Mouse (Mus musculus) limb, embryonic 11.5 days (tissue): Measurements from ENCODE around the gene Ppfibp1. TPM values are rescaled to one million over a fixed set of nuclear protein-coding genes. Genes with fewer than 3 reads are reported as not detected.

Experiments used
- ATAC-seq: fragments of 200-750 bp; cut with Nextera tagmentation; 2 replicates; pipeline ENCODE4 v1.8.0; 2017; ENCODE audit warnings: low read depth; ENCODE audit not compliant: insufficient number of reproducible peaks, low FRiP score, low TSS enrichment
- DNase-seq: peaks from one replicate; pipeline ENCODE4 v3.0.0-alpha.2; 2015; ENCODE audit warnings: low spot score
- H3K27ac ChIP-seq: fragments of 300-500 bp; sonication (generic); replicated peaks from 2 replicates; pipeline ENCODE4 v1.5.1; 2014; ENCODE audit warnings: low read depth, mild to moderate bottlenecking, low read length
- H3K27me3 ChIP-seq: fragments of 300-500 bp; sonication (generic); 2 replicates; pipeline ENCODE4 v1.6.1; 2014; ENCODE audit warnings: mild to moderate bottlenecking, low read length, mixed read lengths; ENCODE audit not compliant: control insufficient read depth, insufficient read depth
- H3K36me3 ChIP-seq: fragments of 300-500 bp; sonication (generic); 2 replicates; pipeline ENCODE4 v1.6.1; 2014; ENCODE audit warnings: mild to moderate bottlenecking, low read length, moderate library complexity, mixed read lengths; ENCODE audit not compliant: control insufficient read depth, insufficient read depth
- H3K4me1 ChIP-seq: fragments of 300-500 bp; sonication (generic); 2 replicates; pipeline ENCODE4 v1.6.1; 2014; ENCODE audit warnings: low read length, mixed read lengths; ENCODE audit not compliant: control insufficient read depth, insufficient read depth
- H3K4me2 ChIP-seq: fragments of 300-500 bp; sonication (generic); 2 replicates; pipeline ENCODE4 v1.6.1; 2014; ENCODE audit warnings: low read depth, mild to moderate bottlenecking, moderate library complexity; ENCODE audit not compliant: severe bottlenecking
- H3K4me3 ChIP-seq: fragments of 300-500 bp; sonication (generic); 2 replicates; pipeline ENCODE4 v1.5.1; 2014; ENCODE audit warnings: low read depth, low read length
- H3K9ac ChIP-seq: fragments of 300-500 bp; sonication (generic); 2 replicates; pipeline ENCODE4 v1.6.1; 2014; ENCODE audit warnings: mild to moderate bottlenecking, low read length
- H3K9me3 ChIP-seq: fragments of 300-500 bp; sonication (generic); 2 replicates; pipeline ENCODE4 v1.6.1; 2016; ENCODE audit warnings: low read length; ENCODE audit not compliant: control insufficient read depth
- WGBS: fragments of 180-500 bp; shearing (Covaris S2); extraction: QIAGEN DNeasy Blood & Tissue Kit; methylation state at CpG from one replicate; pipeline ENCODE4 v1.1.7; 2014; 5-methylcytosine and 5-hydroxymethylcytosine counted together
- polyA plus RNA-seq: library from polyadenylated mRNA; unstranded; fragments of >200 nt; fragmentation: Nextera tagmentation; extraction: Ambion mirVana; gene quantifications from 2 replicates; pipeline ENCODE4 v1.2.1, GENCODE M21; 2014

The Ppfibp1 gene
- polyA plus RNA-seq, 1 experiment from 2014 or later: 44.4 TPM

- Histone ChIP-seq H3K4me1 (no peaks in the 10 kb centered on the region), H3K36me3 (peaks cover 4% of the 10 kb centered on the region; the same call in 1 of the 2 replicates), H3K27me3 (no peaks in the 10 kb centered on the region), H3K9ac (no peak overlapping the region), H3K27ac (no peak overlapping the region), H3K4me2 (no peak overlapping the region), H3K4me3 (no peak overlapping the region), H3K9me3 (no peaks in the 10 kb centered on the region)
- DNase-seq (no peak), ATAC-seq (no peak)
- 84% methylated on average over 2 of the region's 2 CpGs for WGBS
These were observed 15.3 kb downstream of the Ppfibp1 start for GRCm38 (mm10) chr6:146903632-146904031.

GRCm38 (mm10) chr6:146904707-146905106 is 16.4 kb downstream of the Ppfibp1 start:
- WGBS: 92% methylated on average over 3 of the region's 3 CpGs
- Histone ChIP-seq H3K4me3 (no peak overlapping the region), H3K4me2 (no peak overlapping the region), H3K9ac (no peak overlapping the region), H3K27me3 (no peaks in the 10 kb centered on the region), H3K27ac (no peak overlapping the region), H3K4me1 (no peaks in the 10 kb centered on the region), H3K36me3 (peaks cover 4% of the 10 kb centered on the region; the same call in 1 of the 2 replicates), H3K9me3 (no peaks in the 10 kb centered on the region)
- no peak for DNase-seq
- no peak for ATAC-seq

DNA sequence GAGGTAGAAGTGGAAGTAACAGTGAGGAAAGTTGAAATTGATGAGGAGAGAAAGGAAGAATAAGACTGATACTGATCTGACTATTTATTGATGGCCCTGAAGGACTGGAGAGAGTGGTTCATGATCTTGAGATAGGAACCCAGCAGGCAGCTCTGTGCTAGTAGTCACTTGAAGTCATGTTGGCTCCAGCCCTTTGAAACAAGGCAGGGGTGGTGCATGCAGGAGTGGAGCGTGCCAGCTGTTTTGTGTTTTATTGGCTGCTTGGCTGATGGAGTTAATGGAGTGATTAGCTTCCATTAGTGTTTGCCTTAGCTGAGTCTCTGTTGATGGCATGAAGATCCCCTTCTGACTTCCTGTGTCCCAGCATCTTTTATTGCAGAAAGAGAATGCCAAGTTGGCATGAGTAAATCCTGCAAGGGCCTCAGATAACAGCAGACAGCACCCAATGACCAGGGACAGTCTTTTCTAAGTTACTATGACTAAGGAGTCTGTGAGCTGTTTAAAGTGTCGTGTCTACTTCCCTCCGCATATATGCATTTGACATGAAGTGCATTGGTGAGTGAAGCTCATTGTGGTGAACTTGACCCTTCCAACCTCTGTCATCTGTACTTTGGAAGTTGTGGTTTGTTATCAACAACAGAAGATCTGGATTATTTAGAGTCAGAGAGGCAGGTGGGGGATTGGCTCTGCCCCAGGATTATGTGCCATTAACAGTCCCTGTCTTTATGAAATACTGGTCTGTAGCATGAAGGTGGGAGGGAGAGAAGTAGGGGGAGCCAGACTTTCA is 17.9 kb downstream of the Ppfibp1 start:
- DNase-seq: no peak
- Histone ChIP-seq H3K4me3 (no peak overlapping the region), H3K4me1 (no peaks in the 10 kb centered on the region), H3K36me3 (peaks cover 4% of the 10 kb centered on the region; the same call in 1 of the 2 replicates), H3K4me2 (no peak overlapping the region), H3K27me3 (no peaks in the 10 kb centered on the region), H3K27ac (no peak overlapping the region), H3K9me3 (no peaks in the 10 kb centered on the region), H3K9ac (peak overlapping the region; percentile 5; the same call in 1 of the 2 replicates)
- 76% methylated on average over 3 of the region's 3 CpGs for WGBS
- ATAC-seq: no peak

- H3K4me3 ChIP-seq: no peak overlapping the region
- H3K27ac ChIP-seq: no peak overlapping the region
- DNase-seq (no peak), ATAC-seq (no peak)
- H3K27me3 ChIP-seq: no peaks in the 10 kb centered on the region
- H3K9me3 ChIP-seq: no peaks in the 10 kb centered on the region
- 93% methylated on average over 5 of the region's 5 CpGs for WGBS
- no peak overlapping the region for H3K9ac ChIP-seq
- 0 out of 2 replicates have a peak, but pooled peaks cover 2% of the 10 kb centered on the region for H3K36me3 ChIP-seq
- H3K4me2 ChIP-seq: no peak overlapping the region
- peaks cover 3% of the 10 kb centered on the region; the same call in 1 of the 2 replicates for H3K4me1 ChIP-seq
These were observed 18.9 kb downstream of the Ppfibp1 start for GRCm38 (mm10) chr6:146907061-146907794.

DNA sequence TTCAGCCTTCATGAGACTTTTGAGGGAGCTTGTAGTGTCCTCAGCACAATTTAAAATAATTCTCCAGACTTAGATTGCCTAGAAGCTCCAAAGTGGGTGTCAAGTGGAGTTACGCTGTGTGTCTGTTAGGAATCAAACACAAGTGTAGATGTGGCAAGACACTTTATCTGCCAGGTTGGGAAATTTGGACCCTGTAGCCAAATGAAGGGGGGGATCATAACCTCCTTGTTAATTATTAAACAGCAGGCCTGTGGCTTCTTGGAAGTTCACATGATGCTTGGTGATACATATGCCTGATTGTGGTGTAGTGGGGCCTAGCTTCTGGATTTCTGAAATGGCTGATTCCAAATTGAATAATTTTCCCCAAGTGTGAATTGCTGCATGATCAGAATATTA is 19.5 kb downstream of the Ppfibp1 start:
- 98% methylated on average over 1 of the region's 1 CpGs for WGBS

DNA sequence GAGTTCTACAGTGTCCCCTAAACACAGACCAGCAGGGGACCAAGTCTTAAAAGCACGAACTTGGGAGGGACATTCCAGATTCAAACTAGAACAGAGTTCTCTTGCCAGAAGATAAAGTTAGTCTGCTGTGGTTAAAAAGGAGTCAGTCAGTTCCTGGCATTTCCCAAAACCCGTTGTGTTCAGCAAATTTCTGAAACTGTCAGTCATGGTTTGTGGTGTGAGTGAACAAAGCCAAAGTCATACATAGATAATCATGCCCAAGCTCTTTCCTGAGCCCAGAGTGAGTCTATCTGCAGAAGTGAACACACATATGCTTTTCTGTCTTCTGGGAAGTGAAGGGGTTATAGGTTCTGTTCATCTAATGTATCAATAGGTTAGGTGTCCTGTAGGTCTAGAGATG is 20.5 kb downstream of the Ppfibp1 start:
- peaks cover 12% of the 10 kb centered on the region for H3K4me1 ChIP-seq
- H3K27me3 ChIP-seq: no peaks in the 10 kb centered on the region
- H3K27ac ChIP-seq: no peak overlapping the region
- WGBS: 85% methylated on average over 2 of the region's 2 CpGs
- no peak overlapping the region for H3K4me2 ChIP-seq
- DNase-seq (no peak), ATAC-seq (no peak)
- H3K36me3 ChIP-seq: 0 out of 2 replicates have a peak, but pooled peaks cover 2% of the 10 kb centered on the region
- no peak overlapping the region for H3K9ac ChIP-seq
- H3K9me3 ChIP-seq: no peaks in the 10 kb centered on the region
- H3K4me3 ChIP-seq: no peak overlapping the region

More for the DNA sequence above, 19.5 kb downstream of the Ppfibp1 start:
- H3K27me3 ChIP-seq: no peaks in the 10 kb centered on the region
- 0 out of 2 replicates have a peak, but pooled peaks cover 2% of the 10 kb centered on the region for H3K36me3 ChIP-seq
- no peak overlapping the region for H3K4me3 ChIP-seq
- ATAC-seq (no peak), DNase-seq (no peak)
- H3K4me1 ChIP-seq: peaks cover 4% of the 10 kb centered on the region; the same call in 1 of the 2 replicates
- no peak overlapping the region for H3K27ac ChIP-seq
- H3K9ac ChIP-seq: no peak overlapping the region
- H3K4me2 ChIP-seq: no peak overlapping the region
- no peaks in the 10 kb centered on the region for H3K9me3 ChIP-seq

GRCm38 (mm10) chr6:146909725-146910489 is 21.6 kb downstream of the Ppfibp1 start:
- Histone ChIP-seq H3K4me1 (peaks cover 12% of the 10 kb centered on the region), H3K4me2 (no peak overlapping the region), H3K27ac (no peak overlapping the region), H3K4me3 (no peak overlapping the region), H3K9me3 (no peaks in the 10 kb centered on the region), H3K27me3 (no peaks in the 10 kb centered on the region), H3K9ac (no peak overlapping the region), H3K36me3 (0 out of 2 replicates have a peak, but pooled peaks cover 2% of the 10 kb centered on the region)
- DNase-seq: no peak
- ATAC-seq: no peak
- 85% methylated on average over 5 of the region's 5 CpGs for WGBS

DNA sequence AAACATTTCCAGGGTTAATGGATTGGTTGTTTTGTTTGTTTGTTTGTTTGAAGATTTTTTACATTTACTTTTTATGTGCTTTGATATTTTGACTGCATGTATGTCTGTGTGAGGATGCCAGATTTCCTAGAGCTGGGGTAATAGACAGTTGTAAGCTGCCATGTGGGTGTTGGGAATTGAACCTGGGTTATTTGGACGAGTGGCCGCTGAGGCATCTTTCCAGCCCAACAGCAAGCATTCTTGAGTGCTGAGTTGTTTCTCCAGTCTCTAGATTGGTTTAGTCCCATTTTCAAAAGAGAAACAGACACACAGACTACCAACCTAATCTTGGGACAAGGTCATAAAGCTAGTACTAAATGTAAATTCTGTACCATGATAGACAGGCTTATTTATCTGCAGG is 22.5 kb downstream of the Ppfibp1 start:
- WGBS: 88% methylated on average over 2 of the region's 2 CpGs

More for the DNA sequence above, 22.5 kb downstream of the Ppfibp1 start:
- no peak for DNase-seq
- no peak for ATAC-seq
- no peak overlapping the region for H3K4me3 ChIP-seq
- H3K4me2 ChIP-seq: no peak overlapping the region
- no peak overlapping the region for H3K9ac ChIP-seq
- no peaks in the 10 kb centered on the region for H3K27me3 ChIP-seq
- H3K4me1 ChIP-seq: peaks cover 12% of the 10 kb centered on the region
- H3K27ac ChIP-seq: no peak overlapping the region
- 0 out of 2 replicates have a peak, but pooled peaks cover 2% of the 10 kb centered on the region for H3K36me3 ChIP-seq
- no peaks in the 10 kb centered on the region for H3K9me3 ChIP-seq
